Mouse (Mus musculus): ENCODE data around the gene Trio. TPM values are rescaled to one million over a fixed set of nuclear protein-coding genes. Genes with fewer than 3 reads are reported as not detected.

The Trio gene
- polyA plus RNA-seq, 1 experiment from 2014 or later: 52.8 TPM

DNA sequence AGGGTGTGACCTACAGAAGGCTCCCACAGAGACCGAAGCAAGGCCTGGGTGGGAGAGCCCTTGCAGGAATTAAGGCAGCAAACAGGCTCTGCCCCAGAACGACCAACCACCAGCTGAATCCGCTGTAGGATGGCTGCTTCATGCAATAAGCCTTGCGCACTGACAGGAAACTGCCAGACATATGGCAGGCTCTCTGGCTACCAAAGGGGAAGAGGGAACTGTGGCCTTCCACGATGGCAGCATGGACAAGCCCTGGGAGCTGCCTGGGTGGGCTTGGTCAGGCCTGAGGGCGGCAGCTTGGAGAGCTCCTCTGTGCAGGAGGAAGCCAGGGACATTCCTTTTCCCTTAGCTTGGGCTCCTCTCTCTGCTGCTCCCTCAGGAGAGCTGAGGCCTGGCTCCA is 159.6 kb downstream of the Trio start:
- Histone ChIP-seq H3K4me2 (no peak overlapping the region), H3K4me1 (0 out of 2 replicates have a peak, but pooled peaks cover 2% of the 10 kb centered on the region), H3K27ac (peak overlapping the region; percentile 43; the same call in 1 of the 2 replicates), H3K27me3 (no peaks in the 10 kb centered on the region), H3K9ac (no peak overlapping the region), H3K36me3 (peaks cover 37% of the 10 kb centered on the region), H3K4me3 (no peak overlapping the region), H3K9me3 (no peaks in the 10 kb centered on the region)
- no peak for ATAC-seq (ENCODE audit: insufficient number of reproducible peaks, low FRiP score, low TSS enrichment, low read depth)
- 67% methylated on average over 6 of the region's 6 CpGs for WGBS

DNA sequence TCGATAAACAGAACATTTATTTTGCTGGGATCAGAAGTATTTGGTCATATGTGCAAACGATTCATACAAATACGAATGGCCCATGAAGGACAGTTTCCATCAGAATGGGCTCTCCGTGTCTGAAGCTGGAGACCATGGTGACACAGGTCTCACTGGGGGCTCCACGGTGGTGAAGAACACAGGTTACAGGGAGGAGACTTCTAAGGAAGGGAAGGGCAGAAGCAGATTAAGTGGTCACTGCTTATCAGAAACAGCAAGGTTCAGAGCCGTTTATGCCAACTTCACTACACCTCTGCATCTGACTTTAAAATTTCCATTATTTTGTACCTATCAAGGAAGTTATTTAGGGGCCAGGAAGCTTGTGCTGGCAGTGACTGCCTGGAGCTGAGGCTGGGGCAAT is 161.3 kb downstream of the Trio start:
- Histone ChIP-seq H3K27me3 (no peaks in the 10 kb centered on the region), H3K36me3 (peaks cover 37% of the 10 kb centered on the region), H3K9ac (no peak overlapping the region), H3K4me1 (0 out of 2 replicates have a peak, but pooled peaks cover 2% of the 10 kb centered on the region), H3K9me3 (no peaks in the 10 kb centered on the region), H3K4me3 (no peak overlapping the region), H3K27ac (no peak overlapping the region), H3K4me2 (no peak overlapping the region)
- ATAC-seq (ENCODE audit: insufficient number of reproducible peaks, low FRiP score, low TSS enrichment, low read depth): no peak
- WGBS: 92% methylated on average over 6 of the region's 6 CpGs

DNA sequence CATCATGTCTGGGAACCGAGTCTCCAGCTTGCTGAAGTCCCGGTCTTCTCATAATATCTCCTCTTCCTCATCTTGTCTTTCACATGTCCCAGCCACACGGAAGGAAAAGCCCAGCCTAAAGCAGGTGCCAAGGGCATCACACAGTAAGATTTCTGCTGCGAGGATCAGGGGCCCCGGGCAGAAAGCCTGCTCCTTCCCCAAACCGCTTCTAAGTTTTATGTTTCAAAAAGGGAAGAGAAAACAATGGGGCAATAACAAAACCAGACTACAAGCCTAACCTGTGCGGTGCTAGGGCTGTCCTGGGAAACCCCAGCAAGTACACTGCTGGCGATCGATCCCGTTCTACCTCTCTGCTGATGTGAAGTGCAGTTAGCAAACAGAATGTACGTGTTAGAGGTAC is 162.7 kb downstream of the Trio start:
- Histone ChIP-seq H3K36me3 (peaks cover 30% of the 10 kb centered on the region), H3K9me3 (no peaks in the 10 kb centered on the region), H3K27ac (no peak overlapping the region), H3K4me3 (no peak overlapping the region), H3K27me3 (no peaks in the 10 kb centered on the region), H3K4me1 (0 out of 2 replicates have a peak, but pooled peaks cover 2% of the 10 kb centered on the region), H3K4me2 (no peak overlapping the region), H3K9ac (no peak overlapping the region)
- ATAC-seq (ENCODE audit: insufficient number of reproducible peaks, low FRiP score, low TSS enrichment, low read depth): no peak
- 78% methylated on average over 11 of the region's 11 CpGs for WGBS

DNA sequence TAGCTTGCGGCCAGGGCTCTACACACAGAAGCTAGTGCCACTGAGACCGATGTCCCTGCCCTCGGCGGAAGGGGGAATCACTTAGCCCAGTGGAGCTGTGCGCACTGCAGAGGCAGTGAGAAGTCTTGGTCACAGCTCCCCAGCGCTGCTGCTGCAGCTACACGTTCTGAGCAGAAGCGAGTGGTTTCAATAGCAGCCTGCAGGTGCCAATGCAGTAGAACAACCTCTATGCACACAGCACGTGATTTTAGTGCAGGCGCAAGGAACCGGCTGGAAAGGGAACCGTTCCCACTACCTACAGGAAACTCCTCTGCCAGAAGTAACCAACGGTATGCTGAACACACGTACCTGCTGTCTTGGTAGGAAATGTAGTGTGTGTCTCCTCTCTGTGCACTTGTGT is 165.2 kb downstream of the Trio start:
- no peaks in the 10 kb centered on the region for H3K27me3 ChIP-seq
- no peak overlapping the region for H3K4me3 ChIP-seq
- no peak overlapping the region for H3K4me2 ChIP-seq
- no peaks in the 10 kb centered on the region for H3K9me3 ChIP-seq
- no peak for ATAC-seq (ENCODE audit: insufficient number of reproducible peaks, low FRiP score, low TSS enrichment, low read depth)
- H3K9ac ChIP-seq: no peak overlapping the region
- H3K4me1 ChIP-seq: no peaks in the 10 kb centered on the region
- 89% methylated on average over 14 of the region's 14 CpGs for WGBS
- H3K36me3 ChIP-seq: peaks cover 37% of the 10 kb centered on the region
- H3K27ac ChIP-seq: no peak overlapping the region

DNA sequence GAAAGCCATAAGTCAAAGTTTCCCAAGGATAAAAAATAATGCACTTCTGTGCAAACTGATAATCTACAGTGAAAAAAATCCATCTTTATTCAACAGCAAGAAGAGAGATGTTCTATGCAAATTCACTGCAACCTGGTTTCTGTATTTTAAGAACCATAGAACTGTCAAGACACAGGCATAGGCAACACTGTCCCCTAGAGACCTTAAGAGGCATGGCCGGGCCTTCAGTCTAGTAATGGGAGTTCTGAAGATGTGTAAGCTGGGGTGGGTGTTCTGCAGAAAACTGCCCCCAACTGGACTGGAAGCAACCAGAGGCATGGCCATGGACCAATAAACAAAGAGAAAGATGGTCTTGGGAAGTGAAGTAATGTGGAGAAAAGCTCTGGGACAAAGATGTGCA is 166.1 kb downstream of the Trio start:
- 83% methylated on average over 1 of the region's 1 CpGs for WGBS
- no peak overlapping the region for H3K27ac ChIP-seq
- no peaks in the 10 kb centered on the region for H3K9me3 ChIP-seq
- no peak overlapping the region for H3K4me3 ChIP-seq
- ATAC-seq (ENCODE audit: insufficient number of reproducible peaks, low FRiP score, low TSS enrichment, low read depth): no peak
- H3K4me1 ChIP-seq: no peaks in the 10 kb centered on the region
- no peak overlapping the region for H3K4me2 ChIP-seq
- H3K36me3 ChIP-seq: peaks cover 39% of the 10 kb centered on the region
- no peaks in the 10 kb centered on the region for H3K27me3 ChIP-seq
- no peak overlapping the region for H3K9ac ChIP-seq

DNA sequence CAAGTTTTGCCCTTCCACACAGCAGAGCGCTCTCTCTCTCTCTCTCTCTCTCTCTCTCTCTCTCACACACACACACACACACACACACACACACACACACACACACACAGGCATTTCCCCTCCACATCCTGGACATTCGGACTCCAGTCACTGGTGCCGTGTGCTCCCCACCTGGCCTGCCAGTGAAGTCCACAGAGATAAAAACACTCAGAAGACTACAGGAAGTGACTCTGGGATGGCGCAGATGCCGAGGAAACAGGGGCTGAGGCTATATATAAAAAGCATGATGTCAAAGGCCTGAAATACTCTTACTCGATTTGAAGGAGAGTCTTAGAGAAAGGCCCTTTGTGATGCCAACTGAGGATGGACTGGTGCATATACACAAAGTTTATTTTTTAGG is 166.5 kb downstream of the Trio start:
- peaks cover 44% of the 10 kb centered on the region for H3K36me3 ChIP-seq
- no peak overlapping the region for H3K27ac ChIP-seq

DNA sequence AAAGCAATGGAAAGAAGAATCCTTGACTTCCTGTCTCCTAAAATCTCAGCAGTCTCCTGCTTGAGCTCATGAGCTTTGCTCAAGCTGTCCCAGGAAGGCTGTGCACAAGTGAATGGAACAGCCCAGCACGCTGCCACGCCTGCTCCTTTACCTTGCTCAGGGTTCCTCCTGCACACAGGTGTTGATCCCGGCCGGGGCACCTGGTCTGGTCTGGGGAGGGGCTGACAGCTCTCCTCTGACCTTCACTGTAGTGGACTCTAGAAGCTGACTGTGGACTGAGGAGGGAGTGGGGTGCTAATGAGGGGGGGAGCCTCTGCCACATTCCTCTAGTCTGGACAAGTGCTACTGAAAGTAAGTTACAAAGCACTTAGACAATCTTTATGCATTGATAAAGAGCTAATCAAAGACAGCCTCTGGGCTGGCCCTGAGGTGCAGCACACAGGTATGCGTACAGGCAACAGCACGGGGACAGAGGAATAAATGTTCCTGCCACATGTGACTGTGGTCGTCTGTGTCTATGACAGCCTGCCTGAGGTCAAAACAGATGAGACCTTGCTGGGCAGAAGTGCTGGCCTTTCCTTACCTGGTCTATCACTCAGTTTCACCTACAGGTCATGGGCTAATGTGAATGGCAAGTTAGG is 167.3 kb downstream of the Trio start:
- Histone ChIP-seq H3K4me1 (no peaks in the 10 kb centered on the region), H3K36me3 (peaks cover 52% of the 10 kb centered on the region), H3K4me2 (no peak overlapping the region), H3K27ac (no peak overlapping the region), H3K4me3 (no peak overlapping the region), H3K27me3 (no peaks in the 10 kb centered on the region), H3K9me3 (no peaks in the 10 kb centered on the region), H3K9ac (no peak overlapping the region)
- WGBS: 67% methylated on average over 7 of the region's 7 CpGs
- no peak for ATAC-seq (ENCODE audit: insufficient number of reproducible peaks, low FRiP score, low TSS enrichment, low read depth)

More for the DNA sequence above, 166.5 kb downstream of the Trio start:
- no peak for ATAC-seq (ENCODE audit: insufficient number of reproducible peaks, low FRiP score, low TSS enrichment, low read depth)
- Histone ChIP-seq H3K4me2 (no peak overlapping the region), H3K27me3 (no peaks in the 10 kb centered on the region), H3K4me3 (no peak overlapping the region), H3K9me3 (no peaks in the 10 kb centered on the region), H3K4me1 (no peaks in the 10 kb centered on the region), H3K9ac (no peak overlapping the region)
- 73% methylated on average over 6 of the region's 6 CpGs for WGBS

DNA sequence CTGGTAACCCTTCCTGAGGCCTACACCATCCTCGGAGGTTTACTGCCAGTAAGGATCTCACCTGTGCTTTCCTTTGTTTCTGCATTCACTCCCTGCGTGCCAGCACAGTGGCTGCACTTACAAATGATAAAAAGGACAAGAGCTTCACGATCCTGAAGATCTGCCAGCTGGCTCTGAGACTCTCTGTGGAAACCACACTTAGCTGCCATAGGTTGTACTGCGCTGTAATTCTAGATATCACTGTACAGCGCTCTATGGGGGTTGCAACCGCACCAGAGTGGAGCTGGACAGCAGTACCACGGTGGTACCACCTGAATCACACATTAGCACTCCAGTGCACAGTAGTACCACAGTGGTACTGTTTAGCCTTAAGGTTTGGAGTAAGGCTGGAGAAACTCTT is 168.4 kb downstream of the Trio start:
- no peak overlapping the region for H3K4me3 ChIP-seq
- H3K4me1 ChIP-seq: no peaks in the 10 kb centered on the region
- WGBS: 83% methylated on average over 7 of the region's 7 CpGs
- no peak for ATAC-seq (ENCODE audit: insufficient number of reproducible peaks, low FRiP score, low TSS enrichment, low read depth)
- no peaks in the 10 kb centered on the region for H3K27me3 ChIP-seq
- no peak overlapping the region for H3K27ac ChIP-seq
- no peaks in the 10 kb centered on the region for H3K9me3 ChIP-seq
- H3K4me2 ChIP-seq: no peak overlapping the region
- H3K9ac ChIP-seq: no peak overlapping the region
- peaks cover 59% of the 10 kb centered on the region for H3K36me3 ChIP-seq

DNA sequence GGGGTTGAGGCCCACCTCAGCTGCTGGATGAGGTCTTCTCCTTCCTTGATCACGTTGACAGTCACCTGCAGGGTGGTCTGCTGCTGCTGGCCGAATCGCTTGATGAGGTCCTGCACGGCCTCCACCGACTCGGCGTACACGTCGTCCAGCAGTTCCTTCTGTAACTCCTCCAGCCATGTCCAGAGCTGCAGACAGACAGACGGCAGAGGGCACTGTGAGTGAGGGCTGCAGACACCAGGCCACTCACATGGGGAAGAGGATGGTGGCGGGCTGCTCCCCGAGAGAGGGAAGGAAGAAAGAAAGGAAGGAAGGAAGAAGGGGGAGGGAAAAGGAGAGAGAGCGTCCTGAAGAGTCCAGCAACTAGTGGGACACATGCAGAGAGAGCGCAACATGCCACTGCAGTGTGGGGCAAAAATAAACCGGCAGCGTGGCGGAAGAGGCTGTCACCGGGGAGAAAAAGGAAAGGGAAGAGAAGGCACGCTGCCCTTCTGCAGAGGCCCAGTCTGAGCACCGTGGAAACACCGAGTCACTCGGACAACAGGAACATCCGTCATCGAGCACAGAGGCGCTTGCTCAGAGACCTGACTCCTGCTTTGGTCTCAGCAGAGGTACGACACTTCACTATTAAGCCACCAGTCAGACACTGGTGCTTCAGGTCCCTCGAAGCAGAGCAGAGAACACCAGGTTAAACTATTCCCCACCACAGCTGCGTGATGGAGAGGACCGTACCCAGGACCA is 169.4 kb downstream of the Trio start:
- WGBS: 68% methylated on average over 29 of the region's 29 CpGs
- Histone ChIP-seq H3K27me3 (no peaks in the 10 kb centered on the region), H3K36me3 (peaks cover 56% of the 10 kb centered on the region), H3K9ac (no peak overlapping the region), H3K4me1 (no peaks in the 10 kb centered on the region), H3K4me3 (no peak overlapping the region), H3K4me2 (no peak overlapping the region), H3K27ac (no peak overlapping the region), H3K9me3 (no peaks in the 10 kb centered on the region)
- no peak for ATAC-seq (ENCODE audit: insufficient number of reproducible peaks, low FRiP score, low TSS enrichment, low read depth)

DNA sequence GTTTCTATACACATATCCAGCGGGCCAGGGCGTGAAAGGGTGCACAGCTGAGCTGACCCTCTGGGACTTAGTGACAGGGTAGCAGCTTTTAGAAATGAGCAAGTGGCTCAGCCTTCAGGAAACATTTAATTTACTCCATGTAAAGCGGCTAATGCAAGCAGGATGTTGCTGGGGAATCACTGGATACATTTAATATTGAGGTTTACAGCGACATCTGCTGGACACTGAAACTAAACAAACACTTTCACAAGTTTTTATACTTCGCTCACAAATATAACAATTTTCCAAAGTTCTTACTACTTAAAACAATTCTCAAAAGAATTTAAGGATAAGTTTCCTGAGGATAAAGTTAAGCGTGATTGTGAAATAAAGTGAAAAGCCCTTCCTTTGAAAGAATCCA is 174.3 kb downstream of the Trio start:
- H3K9me3 ChIP-seq: no peaks in the 10 kb centered on the region
- ATAC-seq (ENCODE audit: insufficient number of reproducible peaks, low FRiP score, low TSS enrichment, low read depth): no peak
- H3K36me3 ChIP-seq: peaks cover 91% of the 10 kb centered on the region
- no peak overlapping the region for H3K4me3 ChIP-seq
- WGBS: 62% methylated on average over 6 of the region's 6 CpGs
- no peaks in the 10 kb centered on the region for H3K27me3 ChIP-seq
- H3K4me1 ChIP-seq: no peaks in the 10 kb centered on the region
- no peak overlapping the region for H3K27ac ChIP-seq
- no peak overlapping the region for H3K9ac ChIP-seq
- no peak overlapping the region for H3K4me2 ChIP-seq

DNA sequence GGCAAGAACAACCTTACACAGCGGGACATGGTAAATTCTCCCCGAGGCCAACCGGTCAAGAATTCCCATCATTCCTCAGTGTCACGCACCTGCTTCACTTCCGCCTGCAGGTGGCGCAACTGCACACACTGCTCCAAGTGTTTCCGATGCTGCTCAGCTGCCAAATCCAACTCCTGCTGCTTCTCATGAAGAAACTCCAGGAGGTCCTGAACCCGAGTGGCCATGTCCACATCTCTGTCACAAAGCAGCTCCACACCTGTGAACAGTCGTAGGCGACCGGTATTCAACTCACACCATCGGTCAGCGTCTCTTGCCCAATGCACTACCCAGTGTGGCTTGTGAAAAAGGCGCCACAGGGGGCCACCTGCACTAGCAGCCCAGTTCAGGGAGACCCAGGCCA is 174.7 kb downstream of the Trio start:
- no peaks in the 10 kb centered on the region for H3K27me3 ChIP-seq
- no peak overlapping the region for H3K9ac ChIP-seq
- no peak overlapping the region for H3K4me2 ChIP-seq
- H3K36me3 ChIP-seq: peaks cover 91% of the 10 kb centered on the region
- no peak for ATAC-seq (ENCODE audit: insufficient number of reproducible peaks, low FRiP score, low TSS enrichment, low read depth)
- 83% methylated on average over 14 of the region's 14 CpGs for WGBS
- H3K9me3 ChIP-seq: no peaks in the 10 kb centered on the region
- H3K4me1 ChIP-seq: no peaks in the 10 kb centered on the region
- H3K4me3 ChIP-seq: no peak overlapping the region
- H3K27ac ChIP-seq: no peak overlapping the region

DNA sequence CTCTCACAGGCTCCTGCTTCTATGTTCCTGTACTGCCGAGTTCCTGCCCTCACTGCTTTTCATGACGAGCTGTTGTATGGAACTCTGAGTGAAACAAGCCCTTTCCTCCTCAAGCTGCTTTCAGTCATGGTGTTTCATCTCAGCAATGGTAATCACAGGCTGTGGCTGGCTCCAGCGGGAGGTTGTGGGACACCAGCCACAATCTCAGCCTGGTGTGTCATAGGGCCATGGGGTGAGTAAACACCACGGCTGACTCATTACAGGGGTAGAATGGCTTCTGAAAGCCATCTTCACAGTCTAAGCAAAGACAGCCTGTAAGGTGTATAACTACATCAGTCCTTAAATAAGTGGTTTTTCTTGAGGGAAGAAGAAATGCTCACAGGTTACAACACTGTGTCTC is 175.7 kb downstream of the Trio start:
- no peaks in the 10 kb centered on the region for H3K4me1 ChIP-seq

More for the DNA sequence above, 175.7 kb downstream of the Trio start:
- Histone ChIP-seq H3K4me3 (no peak overlapping the region), H3K36me3 (peaks cover 94% of the 10 kb centered on the region), H3K9ac (no peak overlapping the region), H3K4me2 (no peak overlapping the region), H3K9me3 (no peaks in the 10 kb centered on the region), H3K27ac (no peak overlapping the region), H3K27me3 (no peaks in the 10 kb centered on the region)
- ATAC-seq (ENCODE audit: insufficient number of reproducible peaks, low FRiP score, low TSS enrichment, low read depth): no peak
- 87% methylated on average over 4 of the region's 4 CpGs for WGBS
